Mouse (Mus musculus) MEL (cell line): ENCODE measurements at regions not wholly inside any gene's neighbourhood (a gene's known extent, or its start where the extent isn't known, plus 50 kb on each side); places are given as distances from the start of the nearest gene placed in this dataset.

ENCODE experiments used
- DNase-seq: peaks from one replicate; pipeline ENCODE4 v3.0.0; 2011; ENCODE audit warnings: low read depth, low spot score
- H3K27ac ChIP-seq: 2 replicates; pipeline ENCODE4 v1.5.1; 2012; ENCODE audit warnings: low read depth, mild to moderate bottlenecking, control low read depth, low read length, moderate library complexity; ENCODE audit not compliant: control insufficient read depth
- H3K27me3 ChIP-seq, 2 experiments: fragments of 150-350 bp in 1 of 2; sonication (generic) in 1 of 2; 2 replicates each; pipeline ENCODE4 v1.6.1; 2012; ENCODE audit warnings: low read length in 2 of 2, mild to moderate bottlenecking in 2 of 2, improper control_type of control experiment in 1 of 2, moderate library complexity in 1 of 2; ENCODE audit not compliant: insufficient read depth in 2 of 2, control insufficient read depth in 1 of 2
- H3K36me3 ChIP-seq, 2 experiments: 2 replicates each; pipeline ENCODE4 v1.6.1; 2012 to 2014; ENCODE audit warnings: low read length in 2 of 2, improper control_type of control experiment in 1 of 2, inconsistent platforms in 1 of 2, mild to moderate bottlenecking in 1 of 2; ENCODE audit not compliant: insufficient read depth in 2 of 2, control insufficient read depth in 1 of 2
- H3K4me1 ChIP-seq, 2 experiments: fragments of 150-350 bp in 1 of 2; sonication (generic) in 1 of 2; 2 replicates each; pipeline ENCODE4 v1.6.1; 2012; ENCODE audit warnings: low read length in 2 of 2, improper control_type of control experiment in 1 of 2, mild to moderate bottlenecking in 1 of 2; ENCODE audit not compliant: insufficient read depth in 2 of 2, control insufficient read depth in 1 of 2
- H3K4me3 ChIP-seq, 2 experiments: fragments of 150-350 bp in 1 of 2; sonication (generic) in 1 of 2; 2 replicates each; pipeline ENCODE4 v1.5.1; 2012; ENCODE audit warnings: low read depth in 2 of 2, low read length in 2 of 2, mild to moderate bottlenecking in 2 of 2, moderate library complexity in 2 of 2, control low read depth in 1 of 2, improper control_type of control experiment in 1 of 2; ENCODE audit not compliant: control insufficient read depth in 1 of 2, insufficient read depth in 1 of 2
- H3K79me2 ChIP-seq: 2 replicates; pipeline ENCODE4 v1.6.1; 2012; ENCODE audit warnings: mild to moderate bottlenecking, low read length, moderate library complexity; ENCODE audit not compliant: control insufficient read depth, poor library complexity, insufficient read depth
- H3K9ac ChIP-seq: 2 replicates; pipeline ENCODE4 v1.6.1; 2012; ENCODE audit warnings: low read depth, mild to moderate bottlenecking, control low read depth, low read length, moderate library complexity; ENCODE audit not compliant: control insufficient read depth, poor library complexity, severe bottlenecking
- H3K9me3 ChIP-seq: fragments of 150-350 bp; sonication (generic); replicated peaks from 2 replicates; pipeline ENCODE4 v1.6.1; 2012; ENCODE audit warnings: mild to moderate bottlenecking, low read length, improper control_type of control experiment, moderate library complexity; ENCODE audit not compliant: insufficient read depth
- CHD1 ChIP-seq: IDR thresholded peaks from 2 replicates; pipeline ENCODE4 v1.6.1; 2012; ENCODE audit warnings: low read depth, mild to moderate bottlenecking, inconsistent platforms, low read length, improper control_type of control experiment
- E2F4 ChIP-seq: IDR thresholded peaks from 2 replicates; pipeline ENCODE4 v1.6.1; 2011; ENCODE audit warnings: low read depth, low read length, improper control_type of control experiment, borderline replicate concordance
- EP300 ChIP-seq, 2 experiments: IDR thresholded peaks; 2 replicates each; pipeline ENCODE4 v1.6.1; 2011; ENCODE audit warnings: improper control_type of control experiment in 2 of 2, low read length in 2 of 2, low read depth in 1 of 2, mild to moderate bottlenecking in 1 of 2
- GABPA ChIP-seq: IDR thresholded peaks from 2 replicates; pipeline ENCODE4 v1.6.1; 2012; ENCODE audit warnings: low read depth, mild to moderate bottlenecking, inconsistent platforms, low read length, improper control_type of control experiment, moderate library complexity
- GATA1 ChIP-seq: IDR thresholded peaks from 2 replicates; pipeline ENCODE4 v1.6.1; 2011; ENCODE audit warnings: low read depth, low read length, improper control_type of control experiment
- JUND ChIP-seq: IDR thresholded peaks from 2 replicates; pipeline ENCODE4 v1.6.1; 2011; ENCODE audit warnings: low read depth, mild to moderate bottlenecking, improper control_type of control experiment, low read length
- MAFK ChIP-seq: IDR thresholded peaks from 2 replicates; pipeline ENCODE4 v1.6.1; 2011; ENCODE audit warnings: low read depth, mild to moderate bottlenecking, low read length, improper control_type of control experiment, borderline replicate concordance
- MAX ChIP-seq: IDR thresholded peaks from 2 replicates; pipeline ENCODE4 v1.6.1; 2011; ENCODE audit warnings: low read length, improper control_type of control experiment
- MEF2A ChIP-seq: IDR thresholded peaks from 2 replicates; pipeline ENCODE4 v1.6.1; 2014; ENCODE audit warnings: low read depth, mild to moderate bottlenecking, inconsistent platforms, low read length, improper control_type of control experiment; ENCODE audit not compliant: poor library complexity, insufficient replicate concordance, severe bottlenecking; ENCODE audit errors: extremely low read depth
- MYC ChIP-seq: IDR thresholded peaks from 2 replicates; pipeline ENCODE4 v1.6.1; 2011; ENCODE audit warnings: low read depth, mild to moderate bottlenecking, low read length, improper control_type of control experiment, moderate library complexity
- RAD21 ChIP-seq: IDR thresholded peaks from 2 replicates; pipeline ENCODE4 v1.6.1; 2011; ENCODE audit warnings: mild to moderate bottlenecking, low read depth, low read length, improper control_type of control experiment
- SMC3 ChIP-seq: IDR thresholded peaks from 2 replicates; pipeline ENCODE4 v1.6.1; 2011; ENCODE audit warnings: low read depth, low read length, improper control_type of control experiment
- TCF12 ChIP-seq: IDR thresholded peaks from 2 replicates; pipeline ENCODE4 v1.6.1; 2014; ENCODE audit warnings: low read depth, mild to moderate bottlenecking, inconsistent platforms, low read length, improper control_type of control experiment, moderate library complexity
- USF2 ChIP-seq, 2 experiments: IDR thresholded peaks; 2 replicates each; pipeline ENCODE4 v1.6.1; 2011 to 2012; ENCODE audit warnings: improper control_type of control experiment in 2 of 2, low read length in 2 of 2, borderline replicate concordance in 1 of 2, inconsistent platforms in 1 of 2, low read depth in 1 of 2, mild to moderate bottlenecking in 1 of 2; ENCODE audit not compliant: insufficient read depth in 1 of 2
- ZC3H11A ChIP-seq: IDR thresholded peaks from 2 replicates; pipeline ENCODE4 v1.6.1; 2012; ENCODE audit warnings: low read depth, mild to moderate bottlenecking, inconsistent platforms, low read length, improper control_type of control experiment
- ZNF384 ChIP-seq: IDR thresholded peaks from 2 replicates; pipeline ENCODE4 v1.6.1; 2012; ENCODE audit warnings: low read depth, mild to moderate bottlenecking, inconsistent platforms, low read length, improper control_type of control experiment

DNA sequence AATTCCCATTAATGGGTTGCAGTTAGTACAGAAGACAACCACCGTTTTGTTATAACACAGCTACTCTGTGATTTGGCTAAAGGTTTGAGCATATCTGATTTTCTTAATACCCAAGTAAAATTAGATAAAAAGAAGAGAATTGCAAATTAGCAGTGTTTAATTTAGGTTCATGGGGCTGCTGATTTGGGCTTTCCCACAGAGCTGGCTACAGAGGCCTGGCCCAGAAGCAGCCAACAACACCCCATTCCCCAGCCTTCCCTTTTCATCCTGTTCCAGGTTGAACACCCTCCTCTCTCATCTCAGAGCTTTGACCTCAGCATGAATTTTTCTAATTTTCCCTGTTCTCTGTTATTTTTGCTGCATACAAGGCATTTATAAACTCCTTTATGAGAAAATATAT, 260.3 kb upstream of the Negr1 start:
- Histone ChIP-seq H3K79me2 (no peaks in the 10 kb centered on the region), H3K36me3 (no peaks in the 10 kb centered on the region), H3K27ac (no peak overlapping the region)
- DNase-seq, result no peak
- TF ChIP-seq USF2 (IDR thresholded peaks at IDR 0.05; ENCODE audit: borderline replicate concordance in 1 of 2, insufficient read depth in 1 of 2, low read depth in 1 of 2, low read length in 2 of 2), result no peak
- no peak for TF ChIP-seq MAFK
- no peak for TF ChIP-seq MYC
- TF ChIP-seq MAX, result no peak
- TF ChIP-seq ZNF384, result no peak
- no peak for TF ChIP-seq E2F4
- no peak for TF ChIP-seq RAD21
- TF ChIP-seq JUND, result no peak
- no peak for TF ChIP-seq MEF2A
- TF ChIP-seq, all 39 proteins: peak for 0
- Histone ChIP-seq H3K9me3 (no peaks in the 10 kb centered on the region), H3K4me3 (no peak overlapping the region), H3K9ac (no peak overlapping the region), H3K4me1 (no peaks in the 10 kb centered on the region), H3K27me3 (no peaks in the 10 kb centered on the region)

DNA sequence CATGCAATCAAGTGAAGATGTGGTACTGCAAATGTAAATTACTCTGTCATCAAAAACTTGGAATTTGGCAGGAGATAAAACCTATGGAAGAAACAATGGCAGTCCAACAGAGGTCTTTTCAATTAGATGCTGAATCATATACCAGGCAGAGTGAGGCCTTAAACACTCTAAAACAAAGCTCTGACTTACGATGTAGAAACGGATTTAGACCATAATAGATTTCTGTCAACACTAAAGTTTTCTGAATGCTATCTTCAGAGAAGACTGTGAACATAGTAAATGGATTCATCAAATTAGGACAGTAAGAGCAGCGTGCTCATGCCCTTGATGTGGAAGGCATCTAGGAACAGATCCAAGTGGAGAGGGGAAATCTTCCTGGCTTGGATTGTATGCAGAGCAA, 259.8 kb upstream of the Negr1 start:
- DNase-seq, result no peak
- TF ChIP-seq USF2 (IDR thresholded peaks at IDR 0.05; ENCODE audit: borderline replicate concordance in 1 of 2, insufficient read depth in 1 of 2, low read depth in 1 of 2, low read length in 2 of 2), result no peak
- TF ChIP-seq E2F4, result no peak
- no peak for TF ChIP-seq GABPA
- TF ChIP-seq GATA1, result no peak
- TF ChIP-seq CHD1, result no peak
- TF ChIP-seq MAX, result no peak
- TF ChIP-seq MAFK, result no peak
- TF ChIP-seq EP300 (IDR thresholded peaks at IDR 0.05; ENCODE audit: low read depth in 1 of 2, low read length in 2 of 2), result no peak
- no peak for TF ChIP-seq TCF12
- TF ChIP-seq, all 39 proteins: peak for 0

DNA sequence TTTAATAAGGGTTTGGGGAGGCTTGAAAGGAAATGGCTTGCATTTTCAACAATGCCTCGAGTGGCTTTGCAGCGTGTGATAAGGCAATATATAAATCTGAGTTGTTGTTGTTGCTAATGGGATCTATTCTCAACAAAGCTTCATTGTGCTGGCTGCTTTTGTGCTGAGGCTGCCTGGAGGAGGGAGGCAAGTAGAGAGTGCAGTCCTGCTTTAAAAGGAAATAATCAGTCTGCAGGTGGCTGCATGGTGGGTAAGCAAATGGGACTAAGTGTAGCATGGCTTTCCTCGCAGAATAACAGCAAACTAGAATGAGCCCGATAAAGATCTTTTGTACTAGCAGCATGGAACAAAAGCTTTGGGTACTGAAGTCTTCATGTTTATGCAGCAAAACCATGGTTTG, 257.4 kb upstream of the Negr1 start:
- no peaks in the 10 kb centered on the region for H3K79me2 ChIP-seq
- H3K9ac ChIP-seq, result no peak overlapping the region
- H3K4me1 ChIP-seq, result no peaks in the 10 kb centered on the region
- no peaks in the 10 kb centered on the region for H3K27me3 ChIP-seq
- no peak for DNase-seq
- no peaks in the 10 kb centered on the region for H3K36me3 ChIP-seq
- H3K9me3 ChIP-seq, result no peaks in the 10 kb centered on the region
- TF ChIP-seq SMC3 (no peak), ZC3H11A (no peak), GATA1 (no peak)
- TF ChIP-seq, all 39 proteins: peak for 0
- no peak overlapping the region for H3K4me3 ChIP-seq
- H3K27ac ChIP-seq, result no peak overlapping the region

More for the DNA sequence above, 259.8 kb upstream of the Negr1 start:
- Histone ChIP-seq H3K27ac (no peak overlapping the region), H3K36me3 (no peaks in the 10 kb centered on the region), H3K4me3 (no peak overlapping the region), H3K4me1 (no peaks in the 10 kb centered on the region), H3K9ac (no peak overlapping the region), H3K9me3 (no peaks in the 10 kb centered on the region), H3K79me2 (no peaks in the 10 kb centered on the region), H3K27me3 (no peaks in the 10 kb centered on the region)
